Mouse (Mus musculus): Measurements from ENCODE around the gene Usp49.
"Not testable (repeated sequence)": the region's sequence is repeated elsewhere in the genome, so short reads cannot be mapped to it uniquely, and the experiment has no call there.

Gene Usp49

DNA sequence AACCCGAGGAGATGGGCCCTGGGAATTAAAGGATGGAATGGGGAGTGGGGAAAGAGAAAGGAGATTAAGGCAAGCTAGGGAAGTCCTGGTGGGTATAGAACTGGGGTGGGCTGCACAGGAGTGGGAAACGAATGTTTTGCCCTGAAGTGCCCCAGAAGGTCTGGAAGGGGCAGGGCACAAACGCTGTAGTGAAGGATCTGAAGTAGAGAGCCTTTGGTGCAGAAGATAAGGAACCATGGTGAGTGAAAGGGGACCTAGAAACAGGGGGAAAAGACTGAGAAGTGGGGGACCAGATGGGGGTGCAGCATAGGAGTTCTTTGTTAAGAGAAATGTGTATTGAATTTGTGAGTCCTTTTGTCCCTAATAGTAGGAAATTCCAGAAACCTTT is at the start of gene Usp49:
Usp49 (plus strand) TSS at position 13 of the 388 bp plus-strand sequence.
- DNase-seq = no peak

DNA sequence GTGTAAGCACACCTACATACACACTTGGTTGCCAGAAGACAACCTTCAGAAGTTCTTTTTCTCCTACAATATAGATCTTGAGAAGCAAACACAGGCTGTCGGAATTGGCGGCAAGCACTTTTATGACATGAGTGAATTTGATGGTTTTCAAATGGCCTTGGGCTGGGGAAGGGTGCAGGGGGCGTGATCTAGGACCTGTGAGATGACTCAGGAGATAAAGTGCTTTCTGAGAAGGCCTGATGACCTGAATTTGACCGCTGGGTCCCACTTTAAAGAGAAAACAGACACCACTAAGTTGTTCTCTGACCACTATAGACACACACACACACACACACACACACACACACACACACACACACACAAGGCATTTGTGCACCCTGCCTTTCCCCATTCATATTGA is 49.5 kb upstream of the Usp49 start:
- DNase-seq = no peak

DNA sequence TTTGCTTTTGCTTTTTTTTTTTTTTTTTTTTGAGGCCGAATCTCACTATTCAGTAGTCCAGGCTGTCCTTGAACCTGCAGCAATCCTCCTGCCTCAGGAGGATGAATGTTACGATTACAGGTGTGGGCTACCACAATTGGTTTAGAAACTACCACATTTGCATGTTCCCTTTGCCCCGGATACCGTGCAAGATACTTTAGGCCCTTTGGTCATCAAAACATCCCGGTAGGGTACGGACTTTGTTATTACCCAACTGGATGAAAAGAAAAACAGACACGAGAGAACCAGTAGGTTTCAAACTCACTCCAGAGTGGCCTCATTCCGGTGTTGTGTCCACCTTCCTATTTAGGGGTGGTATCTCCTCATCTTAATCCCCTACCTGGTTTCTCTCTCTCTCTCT is 42.0 kb upstream of the Usp49 start:
- DNase-seq = no peak

DNA sequence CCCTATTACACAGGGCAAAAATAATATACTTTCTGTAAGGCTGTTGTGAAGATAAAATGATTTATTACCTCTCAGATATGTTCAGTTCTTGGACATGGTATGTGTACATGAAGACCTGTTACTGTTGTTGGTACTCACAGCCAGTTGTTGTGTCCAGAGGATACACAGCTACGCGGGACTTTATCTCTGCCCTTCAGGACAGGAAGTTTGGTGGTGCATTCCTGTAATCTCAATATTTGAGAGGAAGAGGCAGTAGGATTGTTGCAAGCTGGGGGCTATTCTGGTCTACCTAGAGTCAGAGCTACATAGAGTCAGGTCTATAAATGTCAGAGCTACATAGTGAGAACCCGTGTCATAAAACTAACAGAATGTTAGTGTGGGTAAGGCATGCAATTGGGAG is 39.4 kb upstream of the Usp49 start:
- DNase-seq = no peak

DNA sequence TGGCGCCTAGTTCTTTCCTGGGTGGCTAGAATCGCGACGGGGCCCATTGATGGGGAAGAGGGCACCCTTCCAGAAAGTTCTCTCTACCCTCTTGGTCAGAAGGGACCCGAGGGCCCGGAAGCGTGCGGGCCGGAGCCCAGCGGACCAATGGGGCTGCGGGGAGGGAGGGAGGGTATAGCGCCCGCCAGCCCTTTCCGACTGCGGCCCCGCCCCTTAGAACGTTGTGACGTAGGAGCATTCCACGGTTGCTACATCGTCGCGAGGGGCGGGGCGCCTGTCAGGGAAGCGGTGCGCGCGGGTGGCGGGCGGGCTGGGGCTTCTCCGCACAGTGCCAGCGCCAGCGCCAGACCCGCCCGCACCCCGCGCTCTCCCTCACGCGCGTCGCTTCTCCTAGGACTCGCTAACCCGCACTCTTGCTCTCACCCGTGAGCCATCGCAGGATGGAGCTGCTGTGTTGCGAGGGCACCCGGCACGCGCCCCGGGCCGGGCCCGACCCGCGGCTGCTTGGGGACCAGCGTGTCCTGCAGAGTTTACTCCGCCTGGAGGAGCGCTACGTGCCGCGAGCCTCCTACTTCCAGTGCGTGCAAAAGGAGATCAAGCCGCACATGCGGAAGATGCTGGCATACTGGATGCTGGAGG is 37.2 kb upstream of the Usp49 start:
- peak; percentile 98 for DNase-seq

DNA sequence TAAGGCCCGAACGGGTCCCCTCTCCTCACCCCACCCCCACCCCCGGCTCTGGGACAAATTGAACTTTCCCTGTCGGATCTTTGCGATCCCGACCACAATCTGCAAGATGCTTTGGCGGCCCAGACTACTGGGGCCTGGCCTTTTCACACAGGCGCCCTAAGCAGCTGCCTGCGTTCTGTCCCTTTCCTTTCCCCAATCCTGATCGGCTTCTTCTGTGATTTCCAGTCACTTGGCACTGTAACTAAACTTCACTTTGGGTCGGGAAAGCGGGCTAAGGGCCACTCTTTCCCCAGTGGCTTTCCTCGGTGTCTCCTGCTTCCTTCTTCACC is 36.7 kb upstream of the Usp49 start:
- DNase-seq = no peak

DNA sequence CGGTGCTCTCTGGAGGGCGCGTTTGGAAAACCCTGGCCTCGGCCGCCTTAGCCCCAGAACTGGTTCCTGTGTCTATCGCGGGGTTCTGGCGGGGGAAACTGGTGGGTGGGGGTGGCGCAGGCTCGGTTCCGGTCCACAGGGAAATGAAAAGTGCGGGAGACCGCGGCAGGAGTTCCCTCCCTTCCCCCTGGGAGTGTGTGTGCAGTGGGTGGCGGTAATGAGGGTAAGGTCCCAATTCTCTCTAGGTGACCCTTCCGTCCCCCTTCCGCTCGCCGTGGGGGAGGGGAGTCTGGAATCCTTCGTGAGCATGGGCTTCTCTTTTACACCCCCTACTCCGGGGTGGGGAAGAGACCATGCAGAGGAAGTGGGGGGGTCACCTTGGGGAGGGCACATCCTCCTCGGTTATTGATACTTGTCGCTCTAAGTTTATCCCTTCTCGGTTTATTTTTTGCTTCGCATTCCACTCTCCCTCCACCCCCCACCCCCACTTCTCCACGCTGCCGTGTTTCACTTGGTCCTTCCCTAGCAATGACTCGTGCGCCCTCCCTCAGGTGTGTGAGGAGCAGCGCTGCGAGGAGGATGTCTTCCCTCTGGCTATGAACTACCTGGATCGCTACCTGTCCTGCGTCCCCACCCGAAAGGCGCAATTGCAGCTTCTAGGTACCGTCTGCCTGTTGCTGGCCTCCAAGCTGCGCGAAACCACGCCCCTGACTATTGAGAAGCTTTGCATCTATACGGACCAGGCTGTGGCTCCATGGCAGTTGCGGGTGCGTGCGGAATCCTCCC is 36.1 kb upstream of the Usp49 start:
- DNase-seq = peak; percentile 62

DNA sequence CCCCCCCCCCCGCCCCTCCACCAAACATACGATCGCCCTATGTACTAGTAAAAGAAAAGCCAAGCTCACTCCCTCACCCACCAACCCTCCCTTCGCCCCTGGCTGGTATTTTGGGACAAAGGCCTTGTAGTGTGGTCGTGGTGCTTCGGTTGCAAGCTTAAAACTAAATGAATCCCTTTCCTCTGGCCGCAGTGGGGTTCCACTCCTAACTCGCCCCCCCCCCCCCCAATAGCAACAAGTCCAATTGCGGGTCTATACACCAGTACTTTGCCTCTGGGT is 35.6 kb upstream of the Usp49 start:
- DNase-seq = peak; percentile 47

DNA sequence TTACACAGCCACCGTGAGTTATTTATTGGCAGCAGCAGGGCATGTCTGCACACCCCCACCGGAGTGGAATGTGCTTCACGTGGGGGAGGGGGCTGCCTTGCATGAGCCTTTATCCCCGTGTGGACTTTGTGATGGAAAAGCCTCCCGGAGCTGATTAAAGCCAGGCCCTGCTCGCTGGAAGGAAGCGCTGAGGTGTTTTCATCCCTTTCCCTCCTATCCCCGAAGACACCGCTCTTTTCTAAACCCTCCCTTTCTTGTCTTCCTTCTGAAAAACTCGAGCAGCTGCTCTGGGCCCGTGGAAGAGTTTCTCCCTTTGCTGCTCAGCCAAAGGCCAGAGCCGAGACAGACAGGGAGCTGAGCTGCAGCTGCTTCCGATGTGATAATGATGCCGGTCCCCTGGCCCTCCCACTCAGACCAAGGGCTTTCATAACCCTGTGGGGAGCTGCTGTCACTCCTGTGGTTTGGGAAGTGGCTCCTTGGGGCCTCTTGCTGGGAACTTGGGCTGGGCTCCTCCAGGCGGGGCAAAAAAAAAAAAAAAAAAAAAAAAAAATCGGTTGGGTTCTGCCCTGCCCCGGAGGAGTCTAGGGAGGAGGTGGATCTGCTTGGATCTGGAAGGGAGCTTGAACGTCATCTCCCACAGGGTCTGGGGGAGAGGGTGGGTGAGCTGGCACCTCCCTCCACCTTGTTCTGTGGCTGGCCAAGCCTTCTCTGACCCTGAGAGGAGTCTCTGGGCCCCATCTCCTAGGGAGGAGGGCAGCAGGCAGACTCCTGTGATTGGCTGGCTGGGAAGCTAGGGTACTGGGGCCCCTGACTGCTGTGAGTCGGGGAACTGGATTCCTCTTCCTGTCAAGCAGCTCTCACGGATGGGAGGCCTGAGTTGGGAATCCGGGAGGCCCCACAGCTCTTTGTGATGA is 35.0 kb upstream of the Usp49 start:
- peak; percentile 90 for DNase-seq

DNA sequence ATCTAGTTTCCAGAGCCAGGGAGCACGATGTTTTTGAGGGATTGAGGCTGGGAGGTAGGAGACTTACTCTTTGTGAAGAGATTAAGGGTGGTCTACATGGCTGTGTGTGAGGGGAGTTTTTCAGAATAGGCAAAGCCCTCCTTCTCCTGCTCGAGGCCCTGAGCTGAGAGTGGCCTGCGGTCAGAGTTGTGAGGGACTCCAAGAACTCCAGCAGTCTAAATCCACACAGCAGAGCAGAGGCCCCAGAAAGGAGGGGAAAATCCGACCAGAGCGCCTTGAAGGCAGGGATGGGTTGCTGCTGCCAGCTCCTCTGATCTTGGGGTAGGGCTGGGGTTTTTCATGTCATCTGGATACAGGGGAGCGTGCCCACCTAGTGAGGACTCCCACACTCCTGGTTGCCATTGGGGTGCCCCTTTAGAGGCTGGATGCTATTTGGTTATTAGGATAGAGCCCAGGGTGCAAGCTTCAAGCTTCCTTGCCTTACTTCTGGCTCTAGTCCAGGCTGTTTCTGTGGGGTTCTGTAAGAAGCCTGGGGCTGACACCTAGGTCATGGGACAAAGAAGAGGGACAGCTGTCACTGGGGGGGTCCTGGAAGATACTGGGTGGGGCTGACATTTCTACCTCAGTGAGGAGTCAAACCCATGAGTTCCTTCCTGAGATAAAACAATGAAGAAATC is 34.2 kb upstream of the Usp49 start:
- no peak for DNase-seq

DNA sequence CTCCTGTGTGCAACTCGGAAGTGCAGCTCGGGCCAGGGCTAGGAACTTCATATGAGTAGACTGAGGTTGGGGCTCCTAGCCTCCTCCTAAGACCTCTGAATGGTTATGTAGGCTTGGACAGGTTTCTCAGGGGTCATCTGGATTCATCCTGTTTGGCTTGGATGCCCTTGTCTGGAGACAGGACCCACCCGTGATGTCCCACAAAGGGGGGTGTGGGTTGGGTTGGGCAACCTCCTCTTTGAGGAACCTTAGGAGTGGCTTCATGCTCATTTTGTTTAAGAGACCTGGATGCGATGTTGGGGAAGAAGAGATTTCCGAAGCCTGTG is 33.7 kb upstream of the Usp49 start:
- no peak for DNase-seq

DNA sequence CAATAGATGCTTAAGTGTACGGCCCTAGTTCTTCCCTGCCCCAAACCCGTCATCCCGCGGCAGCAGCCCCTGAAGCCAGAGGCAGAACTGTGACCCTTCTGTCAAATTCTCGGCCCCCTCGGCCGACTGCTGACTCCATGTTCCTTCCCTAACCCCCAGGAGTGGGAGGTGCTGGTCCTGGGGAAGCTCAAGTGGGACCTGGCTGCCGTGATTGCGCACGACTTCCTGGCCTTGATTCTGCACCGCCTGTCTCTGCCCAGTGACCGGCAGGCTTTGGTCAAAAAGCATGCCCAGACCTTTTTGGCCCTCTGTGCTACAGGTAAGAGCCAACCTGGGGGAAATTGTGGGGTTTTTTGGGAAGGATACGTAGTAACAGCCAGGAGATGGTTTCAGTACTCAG is 33.2 kb upstream of the Usp49 start:
- no peak for DNase-seq

DNA sequence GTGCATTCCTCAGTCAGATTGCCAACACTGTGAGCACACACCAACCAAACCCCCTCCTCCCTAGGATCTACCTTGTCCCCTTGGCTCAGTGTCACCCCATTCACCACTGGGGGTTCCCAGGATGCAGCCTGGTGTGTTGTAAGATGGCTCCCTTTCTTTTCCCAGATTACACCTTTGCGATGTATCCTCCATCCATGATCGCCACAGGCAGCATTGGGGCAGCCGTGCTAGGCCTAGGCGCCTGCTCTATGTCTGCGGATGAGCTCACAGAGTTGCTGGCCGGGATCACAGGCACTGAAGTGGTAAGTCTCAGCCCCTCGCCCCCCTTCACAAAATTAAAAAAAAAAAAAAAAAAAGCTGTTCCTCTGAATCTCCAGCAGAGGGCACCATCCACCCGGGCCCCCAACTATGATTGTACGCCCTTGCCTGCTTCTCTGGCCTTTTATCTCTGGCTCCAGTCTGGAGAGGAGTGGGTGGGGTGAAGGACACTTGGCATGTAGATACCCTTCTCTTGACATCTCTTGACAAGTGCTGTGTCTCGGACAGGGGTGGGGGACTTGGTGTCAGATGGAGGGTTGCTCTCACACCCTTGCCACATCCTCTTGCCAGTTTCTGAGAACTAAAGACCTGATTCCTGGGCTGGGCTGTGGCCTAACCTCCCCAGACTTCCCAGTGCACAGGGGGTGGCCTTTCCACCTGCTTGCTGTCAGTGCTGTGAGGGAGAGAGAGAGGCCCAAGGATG is 32.5 kb upstream of the Usp49 start:
- DNase-seq = peak; percentile 59

DNA sequence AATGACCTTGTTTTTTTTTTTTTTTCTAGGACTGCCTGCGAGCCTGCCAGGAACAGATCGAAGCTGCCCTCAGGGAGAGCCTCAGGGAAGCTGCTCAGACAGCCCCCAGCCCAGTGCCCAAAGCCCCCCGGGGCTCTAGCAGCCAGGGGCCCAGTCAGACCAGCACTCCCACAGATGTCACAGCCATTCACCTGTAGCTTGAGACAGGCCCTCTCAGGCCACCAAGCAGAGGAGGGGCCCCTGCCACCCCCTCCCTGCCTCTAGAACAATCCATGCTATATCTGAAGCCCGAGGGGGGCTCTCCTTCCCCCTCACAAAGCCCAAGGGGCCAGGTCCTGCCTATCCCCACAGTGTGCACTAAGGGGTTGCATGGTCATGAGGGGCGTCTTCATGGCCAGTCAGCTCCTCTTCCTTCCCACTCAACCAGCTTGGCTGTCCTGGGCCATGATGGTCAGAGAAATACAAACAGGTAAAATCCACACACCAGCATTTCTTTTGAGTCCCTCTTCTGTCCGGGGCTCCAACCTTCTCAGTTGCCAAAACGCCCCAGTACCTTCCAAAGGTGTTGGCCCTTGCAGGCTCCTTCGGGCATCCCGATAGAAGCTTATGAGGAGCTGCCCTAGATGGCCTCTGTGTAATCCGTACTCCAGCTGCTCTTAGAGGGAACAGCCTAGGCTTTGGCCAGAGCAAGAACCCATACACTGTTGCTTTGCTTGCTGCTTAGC is 31.7 kb upstream of the Usp49 start:
- not testable (repeated sequence) for DNase-seq

DNA sequence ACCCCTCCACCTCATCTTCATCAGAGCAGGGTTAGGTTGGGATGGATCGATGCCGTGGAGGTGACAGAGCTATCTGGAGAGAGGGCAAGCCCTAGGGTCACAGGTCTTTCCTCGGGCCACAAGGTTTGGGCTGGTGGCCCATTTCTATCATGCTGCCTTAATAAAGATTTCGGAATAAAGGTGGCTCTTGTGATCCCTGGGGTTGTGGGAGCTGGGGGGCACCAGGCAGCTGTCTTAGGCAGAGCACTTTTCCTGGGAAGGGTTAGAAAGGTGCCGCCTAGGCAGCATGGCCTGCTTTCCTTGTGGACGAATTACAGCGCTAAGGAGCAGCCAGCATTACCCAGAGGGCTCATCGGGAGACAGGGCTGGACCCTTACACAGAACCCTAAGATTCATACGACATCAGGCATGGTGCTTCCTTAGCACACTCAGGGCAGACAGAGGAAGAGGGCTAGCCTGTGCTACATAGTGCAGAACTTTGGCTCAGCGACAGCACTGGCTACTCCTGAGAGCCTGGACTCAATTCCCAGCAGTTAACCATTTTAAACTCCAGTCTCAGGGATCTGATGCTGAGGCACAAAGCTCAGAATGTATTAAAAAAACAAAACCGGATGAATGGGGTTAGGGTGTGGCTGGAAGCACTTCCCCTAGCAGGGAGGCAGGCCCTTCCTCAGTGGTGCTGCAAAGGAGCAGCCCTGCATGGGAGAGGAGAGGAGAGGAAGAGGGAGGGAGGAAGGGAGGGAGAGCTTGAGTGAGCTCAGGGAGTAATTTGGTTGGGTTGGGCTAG is 30.8 kb upstream of the Usp49 start:
- DNase-seq = no peak

DNA sequence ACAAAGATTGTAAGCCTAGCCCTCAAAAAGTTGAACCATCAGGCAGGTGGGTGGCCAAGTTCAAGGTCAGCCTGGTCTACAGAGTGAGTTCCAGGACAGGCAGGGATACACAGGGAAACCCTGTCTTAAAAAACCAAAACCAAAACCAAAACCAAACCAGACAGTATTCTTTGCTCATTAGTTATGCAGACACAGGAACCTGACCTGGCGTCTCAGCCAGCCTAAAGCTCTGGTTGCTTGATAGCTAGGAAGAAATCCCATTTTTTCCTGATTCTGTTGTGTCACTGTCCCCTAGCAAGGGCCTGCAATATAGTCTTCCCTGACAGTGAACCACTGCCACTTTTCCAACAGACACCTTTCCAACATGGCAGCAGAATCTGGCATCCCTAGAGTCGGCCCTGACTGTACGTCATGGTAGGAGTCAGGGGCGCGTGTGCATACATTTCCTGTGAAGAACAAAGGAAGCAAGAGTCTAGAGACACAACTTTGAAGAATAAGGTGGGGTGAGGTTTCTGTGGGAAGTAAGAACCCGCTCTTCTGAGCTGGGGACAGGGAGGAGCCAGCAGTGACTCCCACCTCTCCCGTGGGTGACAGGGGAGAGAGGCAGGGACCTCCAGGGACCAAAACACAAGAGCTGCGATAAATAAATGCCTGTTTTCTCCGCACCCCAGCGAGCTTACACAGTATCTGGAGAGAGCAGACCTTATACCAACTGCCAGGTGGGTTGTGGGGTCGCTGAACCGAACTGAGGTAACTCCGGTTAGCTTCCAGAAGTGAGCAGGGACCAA is 29.7 kb upstream of the Usp49 start:
- DNase-seq = no peak

DNA sequence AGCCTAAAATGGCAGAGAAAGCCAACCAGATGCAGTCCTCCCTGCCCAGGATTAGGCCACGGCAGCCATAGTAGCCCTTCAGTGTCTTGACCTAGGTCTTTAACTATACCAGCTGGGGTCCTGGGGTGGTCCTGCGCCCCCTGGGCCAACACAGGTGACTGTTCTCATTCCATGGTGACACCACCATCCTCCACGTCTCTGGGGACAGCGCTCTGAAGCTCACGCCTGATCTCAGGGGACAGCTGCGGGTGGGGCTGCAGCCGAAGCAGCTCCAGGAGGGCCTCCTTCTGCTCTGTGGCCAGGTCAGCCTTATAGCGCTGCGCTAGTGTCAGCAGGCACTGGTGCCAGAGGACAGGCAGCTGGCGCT is 29.1 kb upstream of the Usp49 start:
- DNase-seq = no peak

DNA sequence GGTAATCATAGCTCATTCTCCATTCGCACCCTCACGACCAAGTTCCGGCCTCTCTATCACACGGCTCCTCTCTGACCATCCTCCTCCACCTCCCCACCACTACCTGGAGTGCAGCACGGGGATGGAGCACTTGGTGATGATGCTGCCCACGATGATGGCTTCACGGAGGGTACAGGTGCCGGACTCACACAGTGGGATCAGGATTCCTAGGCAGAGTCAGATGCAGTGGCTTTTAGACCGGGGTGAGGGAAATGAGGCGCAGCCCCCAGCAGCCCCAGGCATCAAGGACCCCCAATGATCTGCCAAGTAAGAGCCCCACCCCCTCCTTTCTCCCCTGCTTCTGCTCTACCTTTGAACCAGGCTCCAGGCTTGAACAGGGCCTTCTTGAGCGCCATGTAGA is 28.2 kb upstream of the Usp49 start:
- no peak for DNase-seq

DNA sequence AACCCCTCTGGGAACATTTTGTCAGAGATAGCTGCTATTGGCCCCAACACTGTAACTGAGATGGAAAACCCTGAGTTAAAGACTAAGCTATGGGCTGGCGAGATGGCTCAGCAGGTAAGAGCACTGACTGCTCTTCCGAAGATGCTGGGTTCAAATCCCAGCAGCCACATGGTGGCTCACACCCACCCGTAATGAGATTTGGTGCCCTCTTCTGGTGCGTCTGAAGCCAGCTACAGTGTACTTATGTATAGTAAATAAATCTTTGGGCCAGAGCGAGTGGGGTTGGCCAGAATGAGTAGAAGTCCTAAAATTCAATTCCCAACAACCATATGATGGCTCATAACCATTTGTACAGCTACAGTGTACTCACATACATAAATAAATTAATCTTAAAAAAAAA is 24.3 kb upstream of the Usp49 start:
- DNase-seq = no peak

DNA sequence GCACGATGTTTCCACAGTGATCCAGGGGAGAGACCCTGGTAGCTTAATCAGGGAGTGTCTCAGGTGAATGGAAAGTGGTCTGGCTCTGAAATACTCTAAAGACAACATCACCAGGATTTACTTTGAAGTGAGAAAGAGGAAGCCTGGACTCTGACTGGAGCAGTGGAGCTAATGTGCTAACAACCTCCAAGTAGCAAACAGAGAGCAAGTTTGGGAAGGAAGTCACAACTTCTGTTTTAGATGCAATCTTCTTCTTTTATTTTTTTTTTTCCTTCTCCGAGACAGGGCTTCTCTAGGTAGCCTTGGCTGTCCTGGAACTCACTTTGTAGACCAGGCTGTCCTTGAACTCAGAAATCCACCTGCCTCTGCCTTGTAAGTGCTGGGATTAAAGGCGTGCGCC is 21.3 kb upstream of the Usp49 start:
- no peak for DNase-seq
